In the genomic region with DNA sequence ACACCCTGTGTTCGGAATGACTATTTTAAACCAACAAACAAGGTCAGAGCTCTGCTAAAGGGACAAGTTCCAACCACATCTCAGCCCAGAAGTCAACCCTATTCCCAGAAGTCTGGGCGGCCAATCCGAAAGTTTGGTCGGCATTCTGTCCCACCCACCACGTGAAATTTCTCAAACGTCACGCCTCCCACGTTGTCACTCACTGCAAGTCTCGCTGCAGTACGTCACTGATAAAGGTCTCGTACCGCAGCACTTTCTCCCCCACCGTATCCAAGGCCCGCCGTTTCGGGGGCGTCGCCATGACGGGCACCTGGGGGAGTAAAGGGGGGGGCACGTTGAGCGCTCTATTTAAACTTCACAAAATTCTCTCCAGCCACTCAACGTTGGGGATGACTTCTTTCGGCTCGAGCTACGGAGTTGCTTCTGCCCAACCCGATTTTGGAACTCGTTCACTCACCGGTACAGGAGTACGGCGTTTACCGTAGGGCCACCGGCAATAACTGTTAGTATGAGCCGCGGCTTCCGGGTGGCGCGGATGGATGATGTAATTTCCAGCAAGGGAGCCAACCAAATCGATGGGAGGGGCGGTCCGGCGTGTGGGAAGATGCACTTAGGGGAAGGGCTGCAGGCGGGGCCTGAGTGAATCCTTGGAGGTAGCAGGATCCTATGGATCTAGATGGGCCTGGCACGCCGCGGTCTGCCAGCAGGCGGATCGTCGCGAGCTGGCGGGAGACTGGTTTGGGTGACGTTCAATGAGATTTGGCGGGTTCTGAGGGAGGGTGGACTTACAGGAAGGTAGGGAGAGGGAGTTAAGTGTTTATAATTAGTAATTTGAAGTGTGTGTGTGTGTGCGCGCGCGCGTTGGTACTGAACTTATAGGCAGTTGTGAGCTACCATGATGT, we compare ENCODE assay signal across 8 mouse cellular contexts. TPM values are rescaled to one million over a fixed set of nuclear protein-coding genes. Genes with fewer than 3 reads are reported as not detected.
A peak's percentile ranks its signal among the peaks of the same experiment; 100 is the strongest.
DNase-seq lines count a peak whose midpoint lies in the region; ATAC-seq lines count a peak whose summit lies in the region.

A gene (minus strand): TSS at position 541 of the 902 bp plus-strand sequence.

- H3K9me3 ChIP-seq in hindbrain, embryonic 12.5 days (replicated peaks) = no peaks in the 10 kb centered on the region

- no peaks in the 10 kb centered on the region for H3K4me1 ChIP-seq in hindbrain, embryonic 12.5 days

- H3K4me2 ChIP-seq in hindbrain, embryonic 12.5 days (replicated peaks) = peak within 1 kb of the TSS; percentile 46

- 19% methylated on average over 57 of the region's 57 CpGs for WGBS in hindbrain, embryonic 12.5 days

- H3K27ac ChIP-seq in hindbrain, embryonic 12.5 days = 0 out of 2 replicates have a peak within 1 kb of the TSS, but pooled peaks have one; percentile 35

- peak within 1 kb of the TSS; percentile 54; the same call in 1 of the 2 replicates for H3K9ac ChIP-seq in hindbrain, embryonic 12.5 days

- H3K36me3 ChIP-seq in hindbrain, embryonic 12.5 days = no peaks in the 10 kb centered on the region

- peak; percentile 98 for ATAC-seq in hindbrain, embryonic 12.5 days (ENCODE audit: low FRiP score)

- H3K27me3 ChIP-seq in hindbrain, embryonic 12.5 days = no peaks in the 10 kb centered on the region

- DNase-seq in Muller cell, postnatal 12 days (ENCODE audit: inconsistent ontology term) = peak; percentile 95
- DNase-seq in cerebellum, adult 9-11 months = peak; percentile 91
- DNase-seq in frontal cortex, postnatal 10 days (ENCODE audit: low spot score in 2 of 2) = peak; percentile 84 to 86
- peak; percentile 68 to 75 for DNase-seq in layer of hippocampus, postnatal 25 days (ENCODE audit: extremely low spot score in 1 of 2, low spot score in 1 of 2)
- peak; percentile 88 for DNase-seq in lung, postnatal 25 days (ENCODE audit: low spot score)
- peak; percentile 90 for DNase-seq in retina, embryonic 14.5 days (ENCODE audit: low spot score)
- DNase-seq in thymus, postnatal 4 days = peak; percentile 88

- peak within 1 kb of the TSS; percentile 49 for H3K4me3 ChIP-seq in hindbrain, embryonic 12.5 days

RNA-seq across cellular contexts. Expression of the gene that starts here (rescaled TPM):
- 43.9 and 49.7 TPM in 2 replicates for polyA plus RNA-seq in hindbrain, embryonic 12.5 days (2016; fragmentation: Nextera tagmentation; extraction: Ambion mirVana)
- 10 to 100 TPM in 1 of 2 experiments, 1 to 10 TPM in 1; 9.6 to 13.0 TPM for total RNA-seq in layer of hippocampus, postnatal 25 days (2021)

Comparison
In these comparisons a context has a peak if more than half of its experiments do, and no peak if none do; other contexts are left out.
1. Peak in every context shown above with its lines: DNase-seq, ATAC-seq, H3K4me3 ChIP-seq and H3K27ac ChIP-seq.